In the genomic region with DNA sequence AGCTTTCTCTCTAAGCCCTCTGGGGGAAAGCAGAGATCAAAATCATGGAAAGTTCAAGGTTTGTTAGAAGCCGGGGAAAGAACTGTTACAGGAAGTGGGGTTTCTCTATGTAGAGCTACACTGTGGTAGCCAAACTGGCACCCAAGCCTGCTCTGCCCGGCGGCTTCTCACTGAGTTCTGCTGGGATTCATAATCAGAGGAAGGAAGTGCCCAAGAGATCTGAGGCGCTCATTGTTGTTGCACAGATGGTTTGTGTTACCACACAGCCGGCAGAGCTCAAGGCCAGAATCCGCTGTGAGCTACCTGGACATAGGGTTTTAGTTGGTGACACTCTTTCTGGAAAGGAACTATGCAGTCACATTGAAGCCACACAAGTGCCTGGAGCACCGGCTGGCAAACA, we compare ENCODE assay signal across 8 mouse cellular contexts. TPM values are rescaled to one million over a fixed set of nuclear protein-coding genes. Genes with fewer than 3 reads are reported as not detected.
DNase-seq lines count a peak whose midpoint lies in the region; ATAC-seq and TF ChIP-seq lines count a peak whose summit lies in the region.

No protein-coding gene starts in this region.

- WGBS in heart, embryonic 13.5 days, result 54% methylated on average over 7 of the region's 7 CpGs
- 86% methylated on average over 7 of the region's 7 CpGs for WGBS in intestine, embryonic 14.5 days

- TF ChIP-seq POLR2A in bone marrow macrophage, adult 2 months (IDR thresholded peaks at IDR 0.05; ENCODE audit: borderline replicate concordance, low read depth, low read length), result 0 out of 2 replicates have a peak, but pooled peaks have one; percentile 55

- ATAC-seq in heart, embryonic 13.5 days (ENCODE audit: extremely low read depth, insufficient number of reproducible peaks, low FRiP score, low TSS enrichment), result no peak
- ATAC-seq in intestine, embryonic 14.5 days (replicated peaks; ENCODE audit: low FRiP score, low TSS enrichment, low read depth), result no peak
- no peak for ATAC-seq in inflammation-experienced regulatory T-cells, adult 6 months

- no peak for TF ChIP-seq CTCF in bone marrow macrophage, adult 2 months (IDR thresholded peaks at IDR 0.05; ENCODE audit: low read depth, low read length)

- intact Hi-C loops in heart, postnatal 14 days (cut with DNase I), result no loop called here

- no peaks in the 10 kb centered on the region for H3K27me3 ChIP-seq in heart, embryonic 13.5 days (replicated peaks)
- no peaks in the 10 kb centered on the region for H3K27me3 ChIP-seq in intestine, embryonic 14.5 days (replicated peaks; ENCODE audit: control insufficient read depth, insufficient read depth, low read length)

- H3K9me3 ChIP-seq in heart, embryonic 13.5 days, result no peaks in the 10 kb centered on the region
- no peaks in the 10 kb centered on the region for H3K9me3 ChIP-seq in intestine, embryonic 14.5 days (ENCODE audit: control insufficient read depth, low read length)

- peaks cover 8% of the 10 kb centered on the region; the same call in 1 of the 2 replicates for H3K4me1 ChIP-seq in heart, embryonic 13.5 days
- H3K4me1 ChIP-seq in bone marrow macrophage, adult 2 months (ENCODE audit: control insufficient read depth, insufficient read depth, low read length), result peaks cover 67% of the 10 kb centered on the region
- 0 out of 2 replicates have a peak, but pooled peaks cover 10% of the 10 kb centered on the region for H3K4me1 ChIP-seq in intestine, embryonic 14.5 days (replicated peaks; ENCODE audit: control insufficient read depth, insufficient read depth, low read length)

- H3K4me2 ChIP-seq in heart, embryonic 13.5 days, result no peak overlapping the region
- no peak overlapping the region for H3K4me2 ChIP-seq in intestine, embryonic 14.5 days (ENCODE audit: low read length)

- H3K4me3 ChIP-seq in heart, embryonic 13.5 days, result no peak overlapping the region
- peak overlapping the region; percentile 29 for H3K4me3 ChIP-seq in bone marrow macrophage, adult 2 months (ENCODE audit: insufficient read depth, low read length)
- H3K4me3 ChIP-seq in intestine, embryonic 14.5 days (ENCODE audit: low read depth, low read length), result no peak overlapping the region

- H3K27ac ChIP-seq in heart, embryonic 13.5 days (replicated peaks), result peak overlapping the region; percentile 13
- H3K27ac ChIP-seq in bone marrow macrophage, adult 2 months (ENCODE audit: insufficient read depth, low read depth, low read length), result peak overlapping the region; percentile 96
- peak overlapping the region; percentile 54; the same call in 1 of the 2 replicates for H3K27ac ChIP-seq in intestine, embryonic 14.5 days (ENCODE audit: low read depth)

- DNase-seq in heart, postnatal 14 days, result no peak
- DNase-seq in intestine, embryonic 14.5 days (ENCODE audit: low spot score), result no peak
- DNase-seq in lung, postnatal 10 days, result peak; percentile 53
- no peak for DNase-seq in urinary bladder, adult 18-20 months (ENCODE audit: low spot score in 2 of 2)
- no peak for DNase-seq in thymus, postnatal 36 days

- H3K36me3 ChIP-seq in heart, embryonic 13.5 days, result no peaks in the 10 kb centered on the region
- H3K36me3 ChIP-seq in intestine, embryonic 14.5 days (ENCODE audit: control insufficient read depth, insufficient read depth, low read length), result no peaks in the 10 kb centered on the region

- no peak overlapping the region for H3K9ac ChIP-seq in heart, embryonic 13.5 days
- no peak overlapping the region for H3K9ac ChIP-seq in intestine, embryonic 14.5 days (ENCODE audit: low read length)

RNA-seq across cellular contexts. Expression of gene Rassf3, which starts 21.8 kb away (rescaled TPM):
- polyA plus RNA-seq in heart, embryonic 13.5 days (2015; fragmentation: Nextera tagmentation; extraction: Ambion mirVana), result 15.2 and 19.2 TPM in 2 replicates
- total RNA-seq in heart, postnatal 14 days (2021), result 100 to 1,000 TPM; 120 to 125 TPM
- polyA plus RNA-seq in bone marrow macrophage, adult 2 months (2012; ENCODE audit: insufficient read depth, insufficient read length, missing spikeins), result 59.8 and 65.1 TPM in 2 replicates
- polyA plus RNA-seq in intestine, embryonic 14.5 days (2014; fragmentation: Nextera tagmentation; extraction: Ambion mirVana), result 20.9 and 24.6 TPM in 2 replicates
- 1 to 10 TPM; 6.1 to 6.8 (median 6.2) TPM for polyA plus RNA-seq in inflammation-experienced regulatory T-cells, adult 6 months (2017; shearing (Covaris generic))

Comparison
In these comparisons a context has a peak if more than half of its experiments do, and no peak if none do; other contexts are left out.
1. H3K27ac ChIP-seq: peak in every context shown above with its lines; median percentile 96 in bone marrow macrophage, adult 2 months; 54 in intestine, embryonic 14.5 days; 13 in heart, embryonic 13.5 days.